Mouse (Mus musculus) stomach, embryonic 16.5 days (tissue): Measurements from ENCODE around the gene Rin2. TPM values are rescaled to one million over a fixed set of nuclear protein-coding genes. Genes with fewer than 3 reads are reported as not detected.

Experiments
- ATAC-seq: fragments of 200-750 bp; cut with Nextera tagmentation; 2 replicates; pipeline ENCODE4 v1.8.0; 2017; ENCODE audit warnings: moderate number of reproducible peaks, moderate TSS enrichment; ENCODE audit not compliant: insufficient read depth, low FRiP score
- H3K27ac ChIP-seq: fragments of 300-500 bp; sonication (generic); 2 replicates; pipeline ENCODE4 v1.5.1; 2014; ENCODE audit warnings: low read length
- H3K27me3 ChIP-seq: fragments of 300-500 bp; sonication (generic); 2 replicates; pipeline ENCODE4 v1.6.1; 2014; ENCODE audit warnings: low read length, control low read depth, mixed read lengths; ENCODE audit not compliant: control insufficient read depth, insufficient read depth
- H3K36me3 ChIP-seq: fragments of 300-500 bp; sonication (generic); 2 replicates; pipeline ENCODE4 v1.6.1; 2014; ENCODE audit warnings: low read length; ENCODE audit not compliant: control insufficient read depth, insufficient read depth
- H3K4me1 ChIP-seq: fragments of 300-500 bp; sonication (generic); 2 replicates; pipeline ENCODE4 v1.6.1; 2014; ENCODE audit warnings: low read length, control low read depth, mixed read lengths; ENCODE audit not compliant: control insufficient read depth, insufficient read depth
- H3K4me2 ChIP-seq: fragments of 300-500 bp; sonication (generic); 2 replicates; pipeline ENCODE4 v1.6.1; 2014; ENCODE audit warnings: low read depth, low read length, mixed read lengths
- H3K4me3 ChIP-seq: fragments of 300-500 bp; sonication (generic); replicated peaks from 2 replicates; pipeline ENCODE4 v1.5.1; 2014; ENCODE audit warnings: mild to moderate bottlenecking, low read length
- H3K9ac ChIP-seq: fragments of 300-500 bp; sonication (generic); 2 replicates; pipeline ENCODE4 v1.6.1; 2014; ENCODE audit warnings: low read length
- H3K9me3 ChIP-seq: fragments of 300-500 bp; sonication (generic); replicated peaks from 2 replicates; pipeline ENCODE4 v1.6.1; 2016; ENCODE audit warnings: low read length, control low read depth; ENCODE audit not compliant: control insufficient read depth
- WGBS: fragments of 180-500 bp; shearing (Covaris S2); extraction: QIAGEN DNeasy Blood & Tissue Kit; methylation state at CpG from one replicate; pipeline ENCODE4 v1.1.7; 2014; 5-methylcytosine and 5-hydroxymethylcytosine counted together
- polyA plus RNA-seq: library from polyadenylated mRNA; unstranded; fragments of >200 nt; fragmentation: Nextera tagmentation; extraction: Ambion mirVana; gene quantifications from 2 replicates; pipeline ENCODE4 v1.2.1, GENCODE M21; 2015

Gene Rin2
- polyA plus RNA-seq, 1 experiment from 2014 or later = 37.3 TPM

- Histone ChIP-seq H3K36me3 (no peaks in the 10 kb centered on the region), H3K9ac (no peak overlapping the region), H3K4me1 (0 out of 2 replicates have a peak, but pooled peaks cover 2% of the 10 kb centered on the region), H3K9me3 (no peaks in the 10 kb centered on the region), H3K27ac (no peak overlapping the region), H3K27me3 (no peaks in the 10 kb centered on the region), H3K4me2 (no peak overlapping the region), H3K4me3 (no peak overlapping the region)
- 31% methylated on average over 6 of the region's 6 CpGs for WGBS
- peak; percentile 47; the same call in 1 of the 2 replicates for ATAC-seq
Observed at GRCm38 (mm10) chr2:145699414-145700071, 24.5 kb downstream of the Rin2 start.

GRCm38 (mm10) chr2:145700237-145700985, 25.4 kb downstream of the Rin2 start:
- Histone ChIP-seq H3K4me2 (no peak overlapping the region), H3K27ac (no peak overlapping the region), H3K9me3 (no peaks in the 10 kb centered on the region), H3K36me3 (no peaks in the 10 kb centered on the region), H3K4me3 (no peak overlapping the region), H3K27me3 (no peaks in the 10 kb centered on the region), H3K9ac (no peak overlapping the region), H3K4me1 (0 out of 2 replicates have a peak, but pooled peaks cover 2% of the 10 kb centered on the region)
- ATAC-seq = no peak
- 69% methylated on average over 8 of the region's 8 CpGs for WGBS

GRCm38 (mm10) chr2:145701605-145702335, 26.8 kb downstream of the Rin2 start:
- Histone ChIP-seq H3K27me3 (no peaks in the 10 kb centered on the region), H3K36me3 (no peaks in the 10 kb centered on the region), H3K9me3 (no peaks in the 10 kb centered on the region), H3K4me2 (no peak overlapping the region), H3K9ac (no peak overlapping the region), H3K27ac (no peak overlapping the region), H3K4me3 (no peak overlapping the region), H3K4me1 (0 out of 2 replicates have a peak, but pooled peaks cover 2% of the 10 kb centered on the region)
- no peak for ATAC-seq
- 82% methylated on average over 12 of the region's 12 CpGs for WGBS

GRCm38 (mm10) chr2:145704738-145705137, 29.7 kb downstream of the Rin2 start:
- no peaks in the 10 kb centered on the region for H3K9me3 ChIP-seq
- no peak for ATAC-seq
- H3K27me3 ChIP-seq = no peaks in the 10 kb centered on the region
- no peak overlapping the region for H3K9ac ChIP-seq
- no peaks in the 10 kb centered on the region for H3K36me3 ChIP-seq
- no peak overlapping the region for H3K27ac ChIP-seq
- no peak overlapping the region for H3K4me2 ChIP-seq
- H3K4me1 ChIP-seq = 0 out of 2 replicates have a peak, but pooled peaks cover 2% of the 10 kb centered on the region
- no peak overlapping the region for H3K4me3 ChIP-seq
- WGBS = 77% methylated on average over 7 of the region's 7 CpGs

- no peak for ATAC-seq
- H3K36me3 ChIP-seq = 0 out of 2 replicates have a peak, but pooled peaks cover 4% of the 10 kb centered on the region
- H3K4me3 ChIP-seq = no peak overlapping the region
- H3K9me3 ChIP-seq = no peaks in the 10 kb centered on the region
- H3K27ac ChIP-seq = no peak overlapping the region
- H3K27me3 ChIP-seq = no peaks in the 10 kb centered on the region
- H3K4me2 ChIP-seq = no peak overlapping the region
- no peak overlapping the region for H3K9ac ChIP-seq
- 53% methylated on average over 11 of the region's 11 CpGs for WGBS
- no peaks in the 10 kb centered on the region for H3K4me1 ChIP-seq
Observed at GRCm38 (mm10) chr2:145709727-145710389, 34.8 kb downstream of the Rin2 start.

GRCm38 (mm10) chr2:145711512-145711911, 36.5 kb downstream of the Rin2 start:
- Histone ChIP-seq H3K27ac (no peak overlapping the region), H3K27me3 (no peaks in the 10 kb centered on the region), H3K4me3 (no peak overlapping the region), H3K4me1 (no peaks in the 10 kb centered on the region), H3K9me3 (no peaks in the 10 kb centered on the region), H3K36me3 (0 out of 2 replicates have a peak, but pooled peaks cover 4% of the 10 kb centered on the region), H3K4me2 (no peak overlapping the region), H3K9ac (no peak overlapping the region)
- 67% methylated on average over 3 of the region's 3 CpGs for WGBS
- no peak for ATAC-seq

GRCm38 (mm10) chr2:145712026-145712425, 37.0 kb downstream of the Rin2 start:
- 24% methylated on average over 3 of the region's 3 CpGs for WGBS
- H3K4me2 ChIP-seq = no peak overlapping the region

GRCm38 (mm10) chr2:145717539-145717938, 42.5 kb downstream of the Rin2 start:
- WGBS = 95% methylated on average over 1 of the region's 1 CpGs
- H3K4me2 ChIP-seq = no peak overlapping the region
- H3K27me3 ChIP-seq = no peaks in the 10 kb centered on the region
- no peaks in the 10 kb centered on the region for H3K9me3 ChIP-seq
- H3K4me3 ChIP-seq = no peak overlapping the region
- no peak overlapping the region for H3K27ac ChIP-seq
- no peak for ATAC-seq
- 0 out of 2 replicates have a peak, but pooled peaks cover 4% of the 10 kb centered on the region for H3K36me3 ChIP-seq
- no peaks in the 10 kb centered on the region for H3K4me1 ChIP-seq
- no peak overlapping the region for H3K9ac ChIP-seq

More at GRCm38 (mm10) chr2:145712026-145712425, 37.0 kb downstream of the Rin2 start:
- Histone ChIP-seq H3K36me3 (0 out of 2 replicates have a peak, but pooled peaks cover 4% of the 10 kb centered on the region), H3K9ac (no peak overlapping the region), H3K4me1 (no peaks in the 10 kb centered on the region), H3K27me3 (no peaks in the 10 kb centered on the region), H3K27ac (no peak overlapping the region), H3K4me3 (no peak overlapping the region), H3K9me3 (no peaks in the 10 kb centered on the region)
- ATAC-seq = no peak
